Mouse (Mus musculus) liver (tissue): ENCODE results near the gene Hspbp1.

Source experiments
- DNase-seq: peaks from one replicate; pipeline ENCODE4 v3.0.0-alpha.2; 2020; ENCODE audit warnings: mixed read lengths

Hspbp1 gene

DNA sequence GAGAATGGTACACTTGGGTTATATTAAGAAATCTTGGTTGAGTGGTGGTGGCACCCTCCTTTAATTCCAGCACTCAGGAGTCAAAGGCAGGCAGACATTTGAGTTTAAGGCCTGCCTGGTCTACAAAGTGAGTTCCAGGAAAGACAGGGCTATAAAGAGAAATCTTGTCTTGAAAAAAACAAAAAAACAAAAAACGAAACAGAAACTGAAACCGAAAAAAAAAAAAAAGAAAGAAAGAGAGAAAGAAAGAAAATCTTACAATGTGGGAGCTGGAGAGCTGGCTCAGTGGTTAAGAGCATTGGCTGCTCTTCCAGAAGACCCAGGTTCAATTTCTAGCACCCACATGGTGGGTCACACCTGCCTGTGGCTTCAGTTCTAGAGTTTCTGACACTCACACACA, 21.1 kb downstream of the Hspbp1 start:
- no peak for DNase-seq

DNA sequence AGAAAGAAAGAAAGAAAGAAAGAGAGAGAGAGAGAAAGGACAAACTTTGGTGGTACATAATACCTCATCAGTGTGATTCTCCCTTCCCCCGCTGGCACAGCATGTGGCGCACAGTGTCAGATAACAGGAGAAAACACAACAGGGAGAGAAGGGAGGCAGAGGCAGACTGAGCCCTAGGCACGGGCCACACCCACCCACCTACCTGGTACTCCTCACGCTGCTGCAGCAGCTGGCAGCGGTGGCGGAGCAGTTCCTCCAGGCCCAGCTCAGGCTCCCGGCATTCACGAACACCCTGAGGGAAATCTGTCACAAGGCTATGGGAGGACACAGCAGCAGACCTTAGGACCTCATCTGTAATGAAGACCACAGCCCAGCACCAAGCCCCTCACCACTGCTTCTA, 21.7 kb downstream of the Hspbp1 start:
- no peak for DNase-seq

DNA sequence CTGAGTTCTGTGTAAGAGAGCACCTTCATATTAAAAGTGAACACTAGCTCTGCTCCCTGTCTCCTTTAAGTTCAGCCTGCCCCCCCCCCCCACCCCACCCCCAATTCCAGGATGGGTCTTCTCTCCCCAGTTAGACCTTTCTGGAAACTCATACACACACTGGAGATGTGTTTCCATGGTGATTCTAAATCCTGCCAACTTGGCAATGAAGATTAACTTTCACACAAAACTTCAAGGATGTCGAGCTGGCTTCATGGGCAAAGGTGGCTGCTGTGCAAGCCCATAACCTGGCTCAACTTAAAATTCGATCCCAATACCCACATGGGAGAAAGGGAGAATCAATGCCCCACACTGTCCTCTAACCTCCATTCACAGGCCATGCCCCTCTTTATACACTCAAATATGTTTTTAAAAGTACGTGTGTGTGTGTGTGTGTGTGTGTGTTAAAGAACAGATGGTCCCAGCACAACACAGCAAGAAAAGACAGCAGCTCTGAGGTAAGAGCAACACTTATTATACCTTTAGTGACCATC, 24.9 kb downstream of the Hspbp1 start:
- DNase-seq = no peak

DNA sequence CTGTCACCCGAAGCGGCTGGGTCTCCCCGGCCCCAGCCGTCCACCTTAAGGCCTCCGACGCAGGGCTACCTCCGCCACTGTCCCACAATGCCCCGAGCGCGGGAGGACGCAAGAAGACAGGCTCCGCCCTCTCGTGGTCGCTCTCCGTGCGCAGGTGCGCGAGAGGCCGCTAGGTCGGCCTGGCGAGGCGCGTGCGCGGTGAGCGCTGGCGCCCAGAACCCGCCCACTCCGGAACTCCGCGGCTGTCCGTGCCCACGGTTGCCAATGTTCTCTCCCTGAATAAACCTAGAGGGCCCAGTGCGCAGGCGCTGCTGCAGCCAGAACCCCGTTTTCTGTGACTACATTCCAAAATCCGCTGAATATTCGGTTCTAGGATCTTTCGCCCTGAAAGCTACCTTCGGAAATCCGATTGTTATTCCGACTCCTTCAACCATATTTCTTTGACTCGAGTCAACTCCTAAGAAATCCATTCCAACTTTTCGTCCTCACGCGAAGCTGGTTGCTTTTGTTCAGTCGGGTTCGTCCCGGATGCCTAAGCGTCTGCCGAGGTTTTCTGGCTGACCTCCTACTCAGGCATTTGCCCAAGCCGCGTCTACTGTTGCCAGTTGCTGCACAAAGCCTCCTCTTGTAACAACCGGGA, 25.8 kb downstream of the Hspbp1 start, which contains the start of gene Ppp6r1:
TSS of gene Ppp6r1 (minus strand) at position 108 of the 640 bp plus-strand sequence.
- peak; percentile 98 for DNase-seq

DNA sequence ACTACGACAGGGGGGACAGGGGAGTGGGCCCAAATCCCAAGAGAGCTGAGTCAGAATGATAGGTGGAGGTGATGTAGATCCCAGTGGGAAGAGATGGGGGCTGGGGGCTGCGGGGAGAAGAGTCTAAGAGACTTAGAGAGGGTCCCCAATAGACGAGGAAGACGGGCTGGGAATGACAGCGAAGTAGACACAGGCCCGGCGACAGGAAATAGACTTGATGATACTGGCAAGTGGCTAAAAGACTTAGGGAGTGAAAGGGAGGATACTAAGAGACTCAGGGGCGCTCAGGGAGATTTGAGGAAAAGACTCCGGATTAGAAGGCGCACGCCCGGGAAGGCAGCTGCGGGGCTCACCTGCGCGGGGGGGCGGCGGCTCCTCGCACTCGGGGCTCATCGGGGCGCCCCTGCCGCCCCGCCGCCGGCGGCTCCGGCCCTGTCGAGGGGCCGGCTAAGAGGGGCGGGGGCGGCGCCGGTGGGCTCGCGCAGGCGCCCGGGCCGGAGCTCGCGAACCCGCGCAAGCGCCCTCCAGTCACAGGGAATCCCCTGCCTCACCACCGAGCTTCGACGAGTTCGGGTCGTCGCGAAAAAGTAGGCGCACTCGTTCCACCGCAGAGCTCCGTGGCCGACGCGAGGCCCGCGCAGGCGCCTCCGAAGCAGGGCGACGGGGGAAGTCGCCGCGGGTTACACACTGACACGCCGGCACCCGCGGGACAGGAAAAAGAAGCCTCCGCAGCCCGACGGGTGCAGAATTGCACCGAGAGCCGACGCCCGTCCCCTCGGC, 26.6 kb downstream of the Hspbp1 start:
- peak; percentile 56 for DNase-seq

DNA sequence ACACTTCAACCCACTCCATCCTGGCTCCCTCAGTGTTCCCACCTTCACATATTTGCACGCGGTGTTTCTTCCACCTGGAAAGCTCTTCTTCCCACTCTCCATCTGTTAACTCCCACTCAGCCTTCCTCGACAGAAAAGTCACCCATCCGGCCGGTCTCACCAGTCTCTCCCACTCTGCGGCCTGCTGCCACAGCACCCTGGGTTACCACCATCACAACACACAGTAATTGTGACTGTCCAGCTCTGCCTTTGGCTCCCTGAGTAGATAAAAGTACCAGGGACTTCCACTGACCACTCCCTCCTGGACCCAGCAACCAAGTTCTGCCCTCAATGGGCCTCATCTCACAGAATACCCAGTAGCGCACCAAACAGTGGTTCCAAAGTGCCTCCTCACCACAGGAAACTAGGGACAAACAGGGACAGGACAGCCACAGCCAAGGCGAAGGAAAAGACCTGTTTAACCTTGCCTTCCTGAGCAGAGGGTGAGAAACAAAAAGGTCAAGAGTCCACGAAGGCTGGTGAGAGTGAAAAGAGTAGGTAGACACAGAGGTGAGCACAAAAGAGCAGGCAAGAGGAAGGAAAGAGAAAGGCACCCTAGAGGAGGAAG, 27.2 kb downstream of the Hspbp1 start:
- no peak for DNase-seq

DNA sequence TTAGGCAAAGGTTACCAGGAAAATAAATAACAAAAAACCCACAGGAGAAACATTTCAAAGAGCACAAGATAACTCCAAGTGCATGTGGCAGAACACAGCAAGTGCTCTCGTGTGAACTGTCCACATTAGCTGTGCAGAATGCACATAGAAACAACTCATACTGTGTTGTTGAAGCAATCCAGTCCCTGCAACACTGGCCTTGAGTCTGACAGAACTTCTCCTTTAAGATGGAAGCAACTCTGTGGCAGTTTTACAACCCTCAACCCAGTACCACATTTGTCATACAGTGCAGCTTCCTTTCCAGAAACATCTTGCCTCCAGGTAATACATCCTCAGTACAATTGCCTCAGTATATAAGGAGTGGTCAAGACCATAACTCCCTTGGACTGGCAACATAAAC, 28.1 kb downstream of the Hspbp1 start:
- no peak for DNase-seq

DNA sequence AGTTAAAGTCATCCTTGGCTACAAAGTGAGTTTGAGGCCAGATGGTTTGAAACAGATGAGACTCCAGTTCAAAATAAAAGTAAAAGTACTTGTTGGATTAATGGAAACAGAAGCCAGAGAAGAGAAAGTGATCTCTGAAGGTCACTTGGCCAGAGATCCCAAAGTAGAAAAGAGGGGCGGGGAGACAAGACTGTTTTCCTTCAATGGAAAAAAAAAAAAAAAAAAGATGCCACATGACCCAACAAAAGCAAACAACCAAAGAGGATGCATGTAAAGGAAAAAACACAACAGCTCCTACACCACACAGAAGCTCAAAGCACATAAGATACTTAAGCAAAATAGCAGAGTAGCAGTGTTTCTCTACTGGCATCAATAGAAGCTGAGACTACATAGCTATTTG, 29.0 kb downstream of the Hspbp1 start:
- DNase-seq = no peak

DNA sequence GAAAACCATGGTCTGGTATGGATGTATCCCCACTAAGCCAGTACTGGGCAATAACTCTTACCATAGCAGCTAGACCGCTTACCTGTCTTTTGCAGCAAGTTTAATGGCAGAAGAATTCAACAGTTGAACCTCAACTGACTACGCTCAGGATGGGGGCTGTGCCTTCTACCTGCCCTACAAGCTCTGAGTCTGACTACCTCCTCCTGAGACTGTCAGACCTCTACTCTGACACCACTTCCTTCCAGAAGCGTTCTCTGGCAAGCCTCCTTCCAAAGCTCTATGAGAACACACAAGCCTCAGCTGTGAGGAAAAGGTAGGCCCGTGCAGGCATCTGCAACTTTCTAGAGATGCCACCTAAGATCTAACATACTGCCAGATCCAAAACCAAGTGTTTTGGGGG, 29.5 kb downstream of the Hspbp1 start:
- no peak for DNase-seq

DNA sequence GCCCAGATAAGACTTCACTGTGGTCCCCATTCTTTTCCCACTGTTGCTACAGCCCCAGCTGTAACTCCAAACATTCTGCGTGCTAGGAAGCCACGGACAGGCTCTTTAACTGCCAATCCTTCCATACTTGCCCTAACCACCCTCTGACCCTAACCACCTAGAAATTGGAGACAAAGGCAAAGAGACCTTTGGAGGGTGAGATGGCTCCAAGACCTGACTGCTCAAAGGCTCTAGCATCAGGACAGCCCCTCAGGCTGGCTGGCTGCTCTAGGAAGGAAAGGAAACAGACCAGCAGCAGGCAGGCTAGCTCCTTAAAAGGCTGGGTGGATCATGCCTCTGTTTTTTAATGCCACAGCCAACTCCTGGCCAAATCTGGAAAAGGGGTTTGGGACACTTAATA, 30.6 kb downstream of the Hspbp1 start:
- DNase-seq = no peak

DNA sequence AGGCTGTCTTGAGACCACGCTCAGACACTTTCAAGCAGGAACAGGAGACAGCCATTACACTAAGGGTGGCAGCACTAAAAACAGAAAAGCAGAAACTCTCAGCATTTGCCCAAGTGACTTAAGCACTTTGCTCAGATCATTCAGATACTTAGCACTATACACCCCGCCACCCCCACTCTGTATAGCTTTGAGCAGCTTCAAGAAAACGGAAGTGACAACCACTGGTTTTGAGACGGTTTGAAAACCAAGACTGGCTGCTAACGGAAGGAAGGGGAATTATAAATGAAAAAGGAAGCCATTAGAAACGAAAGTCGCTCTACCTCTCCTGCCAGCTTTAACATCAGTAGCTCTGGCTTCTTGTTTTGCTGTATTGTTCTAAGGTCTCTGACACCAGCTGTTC, 31.1 kb downstream of the Hspbp1 start:
- no peak for DNase-seq

DNA sequence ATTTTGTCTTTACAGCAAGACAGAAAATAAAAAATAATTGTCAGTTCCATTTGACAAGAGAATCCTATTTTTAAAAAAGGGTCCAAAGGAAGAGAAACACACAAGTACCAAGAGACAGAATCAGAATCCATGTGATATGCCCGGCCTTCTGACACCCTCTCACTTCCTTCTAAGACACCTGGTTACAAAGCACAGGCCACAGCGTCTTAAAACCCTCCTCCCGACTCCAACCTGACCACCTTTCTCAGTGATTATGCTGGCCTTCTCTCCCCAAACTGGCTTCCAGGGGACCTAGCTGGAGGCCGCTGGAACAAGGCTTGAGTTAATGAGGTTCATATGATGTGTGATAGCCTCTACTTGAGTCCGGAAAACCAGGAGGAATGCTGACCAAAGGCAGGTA, 31.5 kb downstream of the Hspbp1 start:
- DNase-seq = no peak

DNA sequence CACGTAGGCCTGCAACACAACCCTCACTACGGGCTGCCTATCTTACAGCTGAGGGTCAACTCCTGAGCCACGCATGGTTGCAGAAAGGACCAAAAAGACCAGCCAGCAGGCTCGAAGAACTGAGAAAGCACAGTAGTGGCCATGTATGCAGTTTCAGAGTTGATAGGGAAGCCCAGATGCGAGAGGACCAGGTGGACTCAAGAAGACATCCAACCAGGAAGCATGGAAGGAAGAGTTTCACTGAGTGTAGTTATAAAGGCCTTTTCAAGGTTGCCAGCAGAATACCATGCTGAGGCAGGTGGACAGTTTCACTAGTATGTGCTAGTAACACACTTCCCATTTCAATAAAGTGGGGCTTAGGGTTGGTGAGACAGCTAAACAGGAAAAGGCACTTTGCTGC, 32.1 kb downstream of the Hspbp1 start:
- no peak for DNase-seq

DNA sequence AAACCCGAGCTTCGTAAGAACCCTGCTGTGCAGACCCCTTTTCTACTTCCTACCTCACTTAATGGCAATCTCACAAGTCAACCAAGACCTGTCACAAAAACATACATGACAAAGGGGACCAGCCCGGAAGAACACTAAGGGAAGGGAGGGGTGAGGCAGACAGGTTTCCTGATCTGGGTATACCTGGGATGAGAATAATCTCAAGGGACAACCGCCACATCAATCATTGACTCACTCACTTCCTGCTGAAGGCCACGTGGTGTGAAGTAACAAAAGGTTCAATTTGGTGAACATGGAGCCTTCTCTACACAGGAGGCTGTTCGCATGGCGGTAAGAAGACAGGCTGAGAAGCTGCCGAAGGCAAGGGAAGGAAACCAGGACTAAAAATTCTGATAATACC, 33.3 kb downstream of the Hspbp1 start:
- no peak for DNase-seq

DNA sequence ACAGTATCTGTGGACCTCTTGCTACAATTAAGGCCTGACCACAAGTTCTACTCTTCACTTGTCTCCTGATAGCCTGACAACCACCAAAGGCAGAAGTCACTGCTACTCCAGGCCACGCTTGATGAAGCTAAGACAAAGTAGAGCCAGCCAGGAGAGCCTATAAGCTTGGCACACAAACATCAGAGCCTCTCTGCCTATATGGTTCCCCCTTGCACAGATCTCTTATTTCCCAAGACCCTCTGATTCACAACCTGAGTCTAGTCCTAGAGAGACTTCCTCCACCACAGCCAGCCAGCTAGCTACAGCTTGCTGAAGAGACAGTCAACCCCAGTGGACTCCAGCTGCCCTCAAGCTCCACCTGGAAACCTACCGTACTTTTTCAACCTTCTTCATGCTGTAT, 36.9 kb downstream of the Hspbp1 start:
- DNase-seq = no peak

DNA sequence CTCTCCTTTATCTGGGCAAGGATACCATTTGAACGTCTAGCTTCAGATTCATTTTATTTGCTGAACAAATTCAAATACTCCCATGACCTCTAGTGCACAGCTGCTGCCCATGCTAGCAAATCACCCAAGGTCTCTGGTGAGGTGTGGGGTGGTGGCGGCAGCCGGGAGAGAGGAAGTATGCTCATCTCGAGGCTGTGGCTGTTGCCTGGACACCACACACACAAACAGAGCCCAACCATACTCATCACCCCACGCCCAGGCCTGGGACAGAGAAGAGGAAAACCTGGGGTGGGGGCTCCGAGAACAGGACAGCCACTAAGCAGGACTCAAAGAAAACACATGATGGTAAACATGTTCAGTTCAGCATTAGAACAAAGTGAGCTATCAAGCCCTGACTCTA, 37.6 kb downstream of the Hspbp1 start:
- DNase-seq = no peak

DNA sequence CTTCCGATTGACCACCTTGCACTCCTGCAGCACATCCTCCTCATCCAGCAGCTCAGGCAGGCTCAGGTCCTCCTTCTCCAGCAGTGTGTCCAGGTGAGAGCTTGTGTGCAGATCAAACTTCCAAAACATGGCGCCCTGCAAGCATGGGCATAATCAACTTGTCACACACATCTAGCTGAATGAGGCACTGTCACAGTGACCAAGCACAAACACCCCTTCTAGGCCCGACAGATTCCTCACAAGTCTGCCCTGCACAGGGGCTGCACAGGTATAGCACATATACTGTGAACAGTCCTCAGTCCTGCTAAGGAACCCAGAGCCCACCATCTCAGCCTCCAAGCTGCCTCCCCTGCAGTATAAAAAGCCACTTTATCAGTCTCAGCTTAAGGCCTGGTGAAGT, 38.1 kb downstream of the Hspbp1 start:
- DNase-seq = no peak

DNA sequence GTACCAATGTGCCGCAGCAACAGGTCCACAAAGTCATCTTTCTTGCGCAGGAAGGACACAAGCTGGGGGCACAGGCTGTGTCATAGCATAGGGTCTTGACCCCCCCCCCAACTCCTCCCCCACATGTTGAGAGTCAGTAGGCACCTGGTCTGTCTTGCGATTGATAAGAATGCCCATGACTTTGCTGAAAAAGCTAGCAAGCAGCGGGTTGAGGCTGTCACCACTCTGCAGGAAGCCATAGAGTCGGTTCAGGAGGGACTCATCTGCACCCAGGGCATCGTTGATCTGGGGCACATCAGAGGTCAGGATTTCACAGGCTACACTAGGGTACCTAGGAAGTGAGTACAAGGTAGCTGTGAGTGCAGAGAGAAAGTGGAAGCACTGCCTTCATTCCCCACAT, 41.6 kb downstream of the Hspbp1 start:
- DNase-seq = no peak

DNA sequence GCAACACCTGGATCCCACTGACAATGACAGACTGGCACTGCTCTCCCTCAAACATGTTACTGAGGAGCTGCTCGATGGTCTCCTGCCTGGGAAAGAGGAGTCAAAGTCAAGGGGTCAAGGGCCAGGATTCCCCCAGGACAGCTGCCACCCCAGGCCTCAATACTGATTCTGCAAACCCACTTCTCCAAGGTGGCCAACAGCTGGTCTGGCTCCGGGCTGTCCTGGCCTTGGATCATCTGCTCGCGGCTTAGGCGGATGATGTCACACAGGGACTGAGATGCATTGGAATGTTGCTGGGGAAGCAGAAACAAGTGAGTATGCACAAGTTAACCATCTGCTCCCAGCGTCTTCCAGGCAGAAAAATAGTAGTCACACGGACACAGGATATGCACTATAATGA, 42.9 kb downstream of the Hspbp1 start:
- no peak for DNase-seq

DNA sequence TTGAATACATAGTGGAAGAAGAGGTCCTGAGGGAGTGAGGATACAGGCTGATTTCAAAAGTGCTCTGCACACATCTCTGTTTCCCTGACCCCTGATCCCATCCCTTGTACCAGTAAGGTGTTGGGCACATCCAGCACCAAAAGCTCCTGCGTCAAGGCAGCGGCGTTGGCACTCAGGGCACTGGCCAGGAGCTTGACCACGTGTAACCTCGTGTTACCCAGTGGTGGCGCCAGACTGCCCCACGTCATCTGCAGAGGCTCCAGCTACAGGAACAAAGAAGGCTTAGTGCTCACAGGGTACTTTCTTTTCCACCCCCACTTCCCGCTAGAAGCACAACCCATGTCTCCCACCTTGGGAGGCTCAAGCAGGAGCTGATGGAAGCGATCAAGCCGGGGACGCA, 43.7 kb downstream of the Hspbp1 start:
- DNase-seq = no peak

DNA sequence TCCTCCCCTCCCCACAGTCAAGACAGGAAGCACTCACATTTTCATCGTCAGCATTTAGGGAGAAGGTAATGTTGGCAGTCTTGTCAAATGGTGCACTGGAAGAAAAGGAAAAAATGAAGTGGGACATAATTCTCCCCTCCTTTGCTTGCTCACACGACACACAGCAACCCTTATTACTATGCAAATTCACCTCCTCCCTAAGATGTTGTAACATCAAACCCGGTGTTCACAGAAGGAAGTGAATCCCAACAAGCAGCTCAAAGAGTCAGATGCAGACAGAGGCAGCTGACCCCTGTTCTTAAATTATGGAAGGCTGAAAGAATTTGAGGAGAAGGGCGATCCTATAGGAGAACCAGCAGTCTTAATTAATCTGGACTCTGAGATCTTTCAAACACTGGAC, 48.7 kb downstream of the Hspbp1 start:
- no peak for DNase-seq

DNA sequence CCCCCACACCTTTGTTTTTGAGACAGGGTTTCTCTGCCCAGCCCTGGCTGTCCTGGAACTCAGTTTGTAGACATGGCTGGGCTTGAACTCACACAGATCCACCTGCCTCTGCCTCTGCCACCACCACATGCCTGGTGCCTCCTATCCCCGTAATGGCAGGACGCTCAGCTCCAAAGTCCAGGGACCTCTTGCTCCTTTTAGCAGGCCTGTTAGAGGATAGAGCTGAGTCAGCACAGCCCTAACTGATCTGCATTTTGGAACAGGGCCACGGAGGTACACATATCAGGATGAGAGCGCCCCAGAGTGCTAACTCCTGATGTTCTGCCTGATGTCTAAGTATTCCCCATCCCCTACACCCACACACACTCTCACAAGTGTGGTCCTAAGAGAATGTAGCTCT, 53.8 kb downstream of the Hspbp1 start, which contains the start of gene Tmem86b:
TSS of gene Tmem86b (minus strand) at position 392 of the 400 bp plus-strand sequence.
- peak; percentile 76 for DNase-seq

DNA sequence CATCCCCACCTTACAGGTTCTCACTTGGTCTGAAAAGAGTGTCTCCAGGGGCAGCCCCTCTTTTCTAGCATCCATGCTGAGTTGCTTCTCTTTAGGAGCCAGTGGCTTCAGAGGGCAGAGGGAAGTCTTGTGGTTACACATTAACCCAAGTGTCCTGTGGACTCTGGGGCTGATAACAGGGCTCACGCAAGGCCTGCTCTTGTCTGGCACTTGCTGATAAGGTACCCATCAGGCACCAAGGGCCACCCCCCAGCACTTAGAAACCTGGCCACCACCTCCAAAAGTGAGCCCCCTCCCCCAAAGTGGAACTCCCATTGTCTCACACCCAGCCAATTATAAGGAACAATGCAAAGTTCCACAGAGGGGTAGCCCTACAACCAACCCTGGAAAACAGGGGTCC, 54.7 kb downstream of the Hspbp1 start:
- peak; percentile 90 for DNase-seq

DNA sequence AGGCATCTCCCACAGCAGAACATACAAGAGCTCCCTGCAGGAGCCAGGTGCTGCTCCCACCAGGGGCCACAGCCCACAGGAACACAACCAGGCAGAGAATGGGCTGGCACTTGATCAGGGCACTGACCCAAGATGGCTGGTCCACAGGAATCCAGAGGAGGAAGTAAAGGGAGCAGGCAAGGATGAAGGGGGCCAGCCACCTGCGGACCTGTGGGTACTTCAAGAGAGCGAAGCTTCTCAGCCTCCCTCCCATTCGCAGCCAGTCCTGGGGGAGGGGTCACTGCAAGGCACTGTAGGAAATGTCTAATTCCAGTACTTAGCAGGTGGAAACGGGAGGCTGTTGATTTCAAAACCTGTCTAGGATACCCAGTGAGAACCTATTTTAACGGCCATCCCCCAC, 55.3 kb downstream of the Hspbp1 start:
- DNase-seq = peak; percentile 67
